Mouse (Mus musculus) testis, adult 2 months (tissue): ENCODE data around the gene Smg7.

Experiments
- CTCF ChIP-seq: fragments of 200-500 bp; IDR thresholded peaks from 2 replicates; pipeline ENCODE4 v1.5.1; 2012; ENCODE audit warnings: low read depth, mild to moderate bottlenecking, inconsistent platforms, low read length, moderate library complexity; ENCODE audit not compliant: control insufficient read depth, insufficient read depth, insufficient replicate concordance
- POLR2A ChIP-seq: fragments of 200-500 bp; IDR thresholded peaks from 2 replicates; pipeline ENCODE4 v1.6.1; 2012; ENCODE audit warnings: low read depth, mild to moderate bottlenecking, inconsistent platforms, low read length, moderate library complexity; ENCODE audit not compliant: control insufficient read depth

DNA sequence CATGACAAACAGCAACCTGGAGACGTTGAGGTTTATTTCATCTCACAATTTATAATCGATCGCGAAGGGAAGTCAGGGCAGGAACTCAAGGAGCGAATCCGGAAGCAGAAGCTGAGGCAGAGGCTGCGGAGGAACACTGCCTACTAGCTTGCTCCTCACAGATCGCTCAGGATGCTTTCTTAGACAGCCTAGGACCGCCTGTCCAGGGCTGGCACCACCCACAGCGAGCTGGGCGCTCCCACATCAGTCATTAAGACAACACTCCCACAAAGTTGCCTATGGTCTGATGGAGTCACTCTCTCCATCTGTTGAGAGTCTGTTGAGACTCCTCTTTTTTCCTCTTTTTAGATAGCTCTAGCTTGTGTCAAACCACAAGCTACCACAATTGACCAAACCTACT is 31.5 kb upstream of the Smg7 start:
- no peak for TF ChIP-seq CTCF
- no peak for TF ChIP-seq POLR2A
